Mouse (Mus musculus) heart, embryonic 11.5 days (tissue): Measurements from ENCODE around the gene Galntl5. TPM values are rescaled to one million over a fixed set of nuclear protein-coding genes. Genes with fewer than 3 reads are reported as not detected.
"Not testable (repeated sequence)": the region's sequence is repeated elsewhere in the genome, so short reads cannot be mapped to it uniquely, and the experiment has no call there.

Experiments
- ATAC-seq: fragments of 200-750 bp; cut with Nextera tagmentation; replicated peaks from 2 replicates; pipeline ENCODE4 v1.8.0; 2017; ENCODE audit warnings: moderate library complexity; ENCODE audit not compliant: insufficient number of reproducible peaks, low FRiP score, low TSS enrichment
- H3K27ac ChIP-seq: fragments of 300-500 bp; sonication (generic); 2 replicates; pipeline ENCODE4 v1.5.1; 2014; ENCODE audit warnings: mild to moderate bottlenecking, low read depth, low read length
- H3K27me3 ChIP-seq: fragments of 300-500 bp; sonication (generic); 2 replicates; pipeline ENCODE4 v1.6.1; 2014; ENCODE audit warnings: mild to moderate bottlenecking, low read length, mixed read lengths; ENCODE audit not compliant: control insufficient read depth, insufficient read depth
- H3K36me3 ChIP-seq: fragments of 300-500 bp; sonication (generic); 2 replicates; pipeline ENCODE4 v1.6.1; 2014; ENCODE audit warnings: mild to moderate bottlenecking, low read length, moderate library complexity, mixed read lengths; ENCODE audit not compliant: control insufficient read depth, insufficient read depth
- H3K4me1 ChIP-seq: fragments of 300-500 bp; sonication (generic); 2 replicates; pipeline ENCODE4 v1.6.1; 2014; ENCODE audit warnings: low read length; ENCODE audit not compliant: control insufficient read depth, insufficient read depth
- H3K4me2 ChIP-seq: fragments of 300-500 bp; sonication (generic); 2 replicates; pipeline ENCODE4 v1.6.1; 2014; ENCODE audit warnings: mild to moderate bottlenecking, moderate library complexity
- H3K4me3 ChIP-seq: fragments of 300-500 bp; sonication (generic); 2 replicates; pipeline ENCODE4 v1.5.1; 2014; ENCODE audit warnings: low read depth, low read length
- H3K9ac ChIP-seq: fragments of 300-500 bp; sonication (generic); 2 replicates; pipeline ENCODE4 v1.6.1; 2014; ENCODE audit warnings: mild to moderate bottlenecking, low read depth, low read length, moderate library complexity
- H3K9me3 ChIP-seq: fragments of 300-500 bp; sonication (generic); replicated peaks from 2 replicates; pipeline ENCODE4 v1.6.1; 2016; ENCODE audit warnings: low read length; ENCODE audit not compliant: control insufficient read depth
- WGBS: fragments of 180-500 bp; shearing (Covaris S2); extraction: QIAGEN DNeasy Blood & Tissue Kit; methylation state at CpG from one replicate; pipeline ENCODE4 v1.1.7; 2014; ENCODE audit not compliant: insufficient replicate concordance; 5-methylcytosine and 5-hydroxymethylcytosine counted together
- polyA plus RNA-seq: library from polyadenylated mRNA; unstranded; fragments of >200 nt; fragmentation: Nextera tagmentation; extraction: Ambion mirVana; gene quantifications from 2 replicates; pipeline ENCODE4 v1.2.1, GENCODE M21; 2014

The Galntl5 gene
- polyA plus RNA-seq, 1 experiment from 2014 or later, result not detected

- peak within 1 kb of the TSS; percentile 54 for H3K27ac ChIP-seq
- H3K4me1 ChIP-seq, result peaks cover 5% of the 10 kb centered on the region; the same call in 1 of the 2 replicates
- H3K4me2 ChIP-seq, result peak within 1 kb of the TSS; percentile 62
- no peaks in the 10 kb centered on the region for H3K9me3 ChIP-seq
- no peak for ATAC-seq
- no peaks in the 10 kb centered on the region for H3K27me3 ChIP-seq
- H3K9ac ChIP-seq, result peak within 1 kb of the TSS; percentile 81
- peak within 1 kb of the TSS; percentile 73 for H3K4me3 ChIP-seq
- no peaks in the 10 kb centered on the region for H3K36me3 ChIP-seq
- WGBS, result 76% methylated on average over 3 of the region's 3 CpGs
These were observed 40.3 kb downstream of the Galntl5 start, which contains the start of gene Galnt11 for GRCm38 (mm10) chr5:25221604-25222003. Gene Galnt11, plus strand, starts transcription at chr5:25221904.

- Histone ChIP-seq H3K4me2 (peak within 1 kb of the TSS; percentile 62), H3K4me3 (peak within 1 kb of the TSS; percentile 73), H3K4me1 (peaks cover 5% of the 10 kb centered on the region; the same call in 1 of the 2 replicates), H3K27ac (peak within 1 kb of the TSS; percentile 54), H3K9ac (peak within 1 kb of the TSS; percentile 81), H3K36me3 (no peaks in the 10 kb centered on the region), H3K9me3 (no peaks in the 10 kb centered on the region), H3K27me3 (no peaks in the 10 kb centered on the region)
- ATAC-seq, result peak; percentile 90
- 4% methylated on average over 72 of the region's 72 CpGs for WGBS
These were observed 41.8 kb downstream of the Galntl5 start, which contains the start of gene E130116L18Rik for GRCm38 (mm10) chr5:25222752-25223702. Gene E130116L18Rik, minus strand, starts transcription at chr5:25223153.

- not testable (repeated sequence) for H3K4me2 ChIP-seq, H3K9me3 ChIP-seq, ATAC-seq, H3K4me1 ChIP-seq, H3K4me3 ChIP-seq, H3K36me3 ChIP-seq, H3K27me3 ChIP-seq, H3K9ac ChIP-seq, H3K27ac ChIP-seq
- 88% methylated on average over 1 of the region's 1 CpGs for WGBS
These were observed 43.1 kb downstream of the Galntl5 start for GRCm38 (mm10) chr5:25224377-25224776.

GRCm38 (mm10) chr5:25243101-25243500 is 61.8 kb downstream of the Galntl5 start:
- H3K4me2 ChIP-seq, result no peak overlapping the region
- H3K4me3 ChIP-seq, result no peak overlapping the region
- H3K27ac ChIP-seq, result no peak overlapping the region
- no peaks in the 10 kb centered on the region for H3K9me3 ChIP-seq
- H3K27me3 ChIP-seq, result no peaks in the 10 kb centered on the region
- H3K36me3 ChIP-seq, result peaks cover 3% of the 10 kb centered on the region; the same call in 1 of the 2 replicates
- no peak overlapping the region for H3K9ac ChIP-seq
- no peak for ATAC-seq
- 89% methylated on average over 6 of the region's 6 CpGs for WGBS
- H3K4me1 ChIP-seq, result no peaks in the 10 kb centered on the region

GRCm38 (mm10) chr5:25245806-25246472 is 64.7 kb downstream of the Galntl5 start:
- H3K4me1 ChIP-seq, result no peaks in the 10 kb centered on the region
- no peak for ATAC-seq
- no peak overlapping the region for H3K9ac ChIP-seq
- H3K36me3 ChIP-seq, result peaks cover 10% of the 10 kb centered on the region
- 83% methylated on average over 10 of the region's 10 CpGs for WGBS
- no peaks in the 10 kb centered on the region for H3K27me3 ChIP-seq
- no peaks in the 10 kb centered on the region for H3K9me3 ChIP-seq
- no peak overlapping the region for H3K4me3 ChIP-seq
- no peak overlapping the region for H3K27ac ChIP-seq
- H3K4me2 ChIP-seq, result no peak overlapping the region

- no peak for ATAC-seq
- Histone ChIP-seq H3K4me3 (no peak overlapping the region), H3K27ac (no peak overlapping the region), H3K27me3 (no peaks in the 10 kb centered on the region), H3K4me1 (no peaks in the 10 kb centered on the region), H3K4me2 (no peak overlapping the region), H3K36me3 (peaks cover 15% of the 10 kb centered on the region), H3K9ac (no peak overlapping the region), H3K9me3 (no peaks in the 10 kb centered on the region)
- 69% methylated on average over 1 of the region's 1 CpGs for WGBS
These were observed 65.2 kb downstream of the Galntl5 start for GRCm38 (mm10) chr5:25246473-25246865.

GRCm38 (mm10) chr5:25247036-25247435 is 65.8 kb downstream of the Galntl5 start:
- Histone ChIP-seq H3K27ac (no peak overlapping the region), H3K4me2 (no peak overlapping the region), H3K9ac (no peak overlapping the region), H3K4me1 (no peaks in the 10 kb centered on the region), H3K27me3 (no peaks in the 10 kb centered on the region), H3K4me3 (no peak overlapping the region), H3K36me3 (peaks cover 19% of the 10 kb centered on the region), H3K9me3 (no peaks in the 10 kb centered on the region)
- no peak for ATAC-seq
- WGBS, result 73% methylated on average over 3 of the region's 3 CpGs

GRCm38 (mm10) chr5:25252423-25252822 is 71.2 kb downstream of the Galntl5 start:
- Histone ChIP-seq H3K36me3 (peaks cover 18% of the 10 kb centered on the region), H3K27me3 (no peaks in the 10 kb centered on the region), H3K9ac (no peak overlapping the region), H3K4me3 (no peak overlapping the region), H3K4me1 (no peaks in the 10 kb centered on the region), H3K27ac (no peak overlapping the region), H3K9me3 (no peaks in the 10 kb centered on the region), H3K4me2 (no peak overlapping the region)
- WGBS, result 84% methylated on average over 2 of the region's 2 CpGs
- no peak for ATAC-seq
